Mouse (Mus musculus) CD4-positive, CD25-positive, alpha-beta regulatory T cell, adult 2 months (primary cell): ENCODE measurements at regions not wholly inside any gene's neighbourhood (a gene's known extent, or its start where the extent isn't known, plus 50 kb on each side); places are given as distances from the start of the nearest gene placed in this dataset.

ENCODE experiments used
- DNase-seq: peaks from one replicate; pipeline ENCODE4 v3.0.0-alpha.2; 2012; ENCODE audit warnings: low read depth, low spot score

GRCm38 (mm10) chr12:16268621-16269165 is 342.1 kb downstream of the Lpin1 start:
- DNase-seq, result no peak

DNA sequence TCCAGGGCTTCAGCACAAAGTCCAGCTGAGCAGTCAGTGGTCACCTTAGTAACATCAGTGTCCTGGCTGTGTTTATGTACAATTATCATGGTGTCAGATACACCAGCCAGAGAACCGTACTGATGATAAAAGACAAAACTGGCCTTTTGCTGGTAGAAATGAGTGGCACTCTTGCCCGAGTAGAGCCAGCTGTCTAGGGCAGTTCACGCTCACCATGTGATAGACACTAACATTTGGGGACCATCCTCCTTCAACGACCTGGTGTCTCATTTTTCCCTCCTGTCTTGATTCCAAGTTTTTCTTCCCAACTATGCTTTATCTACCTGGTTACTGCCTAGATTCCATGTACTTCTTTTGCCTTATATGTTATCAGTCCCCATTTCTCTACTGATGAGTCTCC is 349.3 kb downstream of the Lpin1 start:
- DNase-seq, result no peak

GRCm38 (mm10) chr12:16260981-16261380 is 349.8 kb downstream of the Lpin1 start:
- no peak for DNase-seq

DNA sequence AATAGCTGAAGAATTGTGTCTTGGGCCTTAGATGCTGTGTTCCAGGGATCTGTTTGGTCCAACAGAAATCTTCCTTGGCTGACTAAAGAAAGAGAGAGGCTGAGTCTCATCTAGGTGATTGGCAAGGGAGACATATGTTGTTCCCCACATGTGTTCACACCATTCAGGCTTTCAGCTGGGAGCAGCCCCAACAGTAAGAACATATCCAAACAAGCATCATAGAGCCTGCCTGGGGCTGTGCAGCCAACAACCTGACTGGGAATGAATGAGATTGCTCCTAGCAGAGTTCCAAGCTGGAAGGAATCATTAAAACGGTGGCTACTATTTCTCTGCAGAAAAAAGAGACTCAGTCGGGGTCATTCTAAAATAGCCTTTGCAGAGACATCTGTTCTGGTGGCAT is 350.3 kb downstream of the Lpin1 start:
- no peak for DNase-seq

DNA sequence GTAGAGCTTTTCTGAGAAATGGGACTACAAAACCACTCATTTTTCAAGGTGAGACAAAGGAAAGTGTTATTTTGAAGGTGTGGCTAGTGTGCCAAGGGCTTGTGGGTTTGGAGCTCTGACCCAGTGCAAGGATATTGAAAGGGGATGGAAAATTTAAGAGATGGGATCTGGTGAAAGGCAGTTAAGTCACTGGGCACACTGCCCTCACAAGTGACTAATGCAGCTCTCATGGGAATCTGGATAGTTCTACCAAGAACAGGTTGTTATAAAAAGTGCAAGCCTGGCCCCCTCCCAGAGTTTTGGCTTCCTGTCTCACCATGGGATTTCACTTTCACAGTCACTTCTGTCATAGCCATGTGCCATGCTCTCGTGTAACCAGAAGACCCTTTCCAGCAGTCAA is 360.1 kb downstream of the Lpin1 start:
- no peak for DNase-seq

DNA sequence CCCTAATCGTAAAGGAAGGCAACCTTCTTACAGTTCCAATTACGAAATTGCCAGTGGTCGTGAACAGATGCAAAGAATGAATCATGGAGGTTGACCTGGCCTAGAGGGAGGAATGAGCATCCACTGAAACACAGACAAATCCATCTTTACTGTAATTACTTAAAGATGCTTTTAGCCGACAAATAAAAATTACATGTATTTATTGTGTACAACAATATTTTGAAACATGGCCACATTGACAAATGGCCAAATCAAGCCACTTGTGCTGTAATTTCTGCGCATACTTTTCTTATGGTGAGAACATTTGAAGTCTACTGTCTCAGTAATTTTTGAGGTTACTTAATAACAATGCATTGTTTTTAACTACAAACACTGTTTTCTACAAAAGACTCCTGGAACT is 360.7 kb downstream of the Lpin1 start:
- no peak for DNase-seq

DNA sequence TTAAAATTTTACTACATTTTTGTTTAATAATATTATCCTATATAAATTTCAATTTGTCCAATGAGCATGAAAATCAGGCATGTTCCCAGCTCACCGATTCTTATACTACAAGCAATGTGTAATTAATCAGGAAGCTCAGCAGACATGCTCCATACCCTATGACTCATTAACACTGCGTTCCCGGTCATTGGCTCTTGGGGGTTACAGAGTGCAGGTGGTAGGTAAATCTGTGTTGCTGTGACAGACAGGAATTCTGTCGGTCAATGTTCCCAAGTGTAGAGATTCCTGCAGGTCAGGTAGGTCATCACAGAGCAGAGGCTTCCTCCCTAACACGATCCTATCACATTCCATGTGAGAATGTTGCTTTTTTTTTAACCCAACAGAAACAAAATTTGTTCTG is 371.0 kb downstream of the Lpin1 start:
- no peak for DNase-seq

- DNase-seq, result no peak
Observed at GRCm38 (mm10) chr12:16237498-16237897, 373.3 kb downstream of the Lpin1 start.

DNA sequence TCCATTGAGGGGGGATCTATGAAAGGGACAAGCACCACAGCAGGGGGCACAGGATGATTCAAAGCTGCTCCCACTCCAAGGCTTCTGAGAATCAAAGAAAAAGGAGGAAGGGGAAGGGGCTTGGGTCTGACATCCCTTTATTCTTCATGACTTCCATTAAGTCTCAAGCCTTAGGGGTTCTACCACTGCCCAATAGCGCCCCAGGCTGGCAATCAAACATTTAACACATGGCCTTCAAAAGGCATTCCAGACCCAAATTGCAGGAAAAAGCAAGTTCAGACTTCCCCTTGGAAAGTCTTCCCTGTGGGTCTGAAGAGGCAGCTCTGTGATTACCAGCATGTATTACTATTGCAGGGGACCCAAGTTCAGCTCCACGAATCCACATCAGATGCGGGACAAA is 377.2 kb downstream of the Lpin1 start:
- peak; percentile 45 for DNase-seq

- DNase-seq, result no peak
Observed at GRCm38 (mm10) chr12:16232828-16233227, 377.9 kb downstream of the Lpin1 start.

DNA sequence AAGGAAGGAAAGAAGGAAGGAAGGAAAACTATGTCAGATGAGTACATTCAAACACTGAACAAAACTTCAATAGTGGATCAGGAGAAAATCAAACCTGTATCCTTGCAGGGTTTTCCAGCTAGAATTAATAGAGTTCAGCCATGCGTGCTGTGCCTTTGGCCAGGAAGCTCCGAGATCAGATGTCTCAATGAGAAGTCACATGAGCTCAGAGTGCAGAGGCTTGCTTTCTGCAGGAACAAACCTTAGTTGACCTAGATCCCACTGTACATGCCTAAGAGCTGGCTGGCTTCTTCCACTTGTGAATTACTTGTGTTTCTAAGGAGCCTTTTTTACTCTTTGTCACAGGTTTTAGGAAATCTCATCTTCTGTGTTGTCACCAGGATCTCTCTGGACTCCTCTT is 378.7 kb downstream of the Lpin1 start:
- DNase-seq, result no peak

GRCm38 (mm10) chr12:16231093-16231492 is 379.7 kb downstream of the Lpin1 start:
- peak; percentile 56 for DNase-seq

GRCm38 (mm10) chr12:16225428-16225827 is 385.3 kb downstream of the Lpin1 start:
- DNase-seq, result no peak

GRCm38 (mm10) chr12:16222836-16223450 is 387.8 kb downstream of the Lpin1 start:
- no peak for DNase-seq

DNA sequence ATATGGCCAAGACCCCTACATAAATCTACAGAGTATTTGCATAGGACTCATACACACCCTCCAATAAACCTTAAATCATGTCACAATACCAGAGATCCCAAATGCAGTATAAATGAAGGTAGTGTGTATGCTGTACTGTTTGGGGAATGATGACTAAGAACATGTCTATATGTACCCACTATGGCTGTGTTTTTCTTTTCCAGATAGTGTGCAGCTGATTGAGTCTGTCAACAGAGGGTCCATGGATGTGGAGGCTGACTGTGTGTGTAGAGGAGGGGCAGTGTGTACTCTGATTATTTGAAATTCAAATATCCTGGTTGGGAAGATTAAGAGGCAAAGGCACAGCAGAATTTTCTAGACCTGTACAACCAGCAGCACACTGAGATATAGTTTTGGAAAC is 388.6 kb downstream of the Lpin1 start:
- DNase-seq, result no peak

DNA sequence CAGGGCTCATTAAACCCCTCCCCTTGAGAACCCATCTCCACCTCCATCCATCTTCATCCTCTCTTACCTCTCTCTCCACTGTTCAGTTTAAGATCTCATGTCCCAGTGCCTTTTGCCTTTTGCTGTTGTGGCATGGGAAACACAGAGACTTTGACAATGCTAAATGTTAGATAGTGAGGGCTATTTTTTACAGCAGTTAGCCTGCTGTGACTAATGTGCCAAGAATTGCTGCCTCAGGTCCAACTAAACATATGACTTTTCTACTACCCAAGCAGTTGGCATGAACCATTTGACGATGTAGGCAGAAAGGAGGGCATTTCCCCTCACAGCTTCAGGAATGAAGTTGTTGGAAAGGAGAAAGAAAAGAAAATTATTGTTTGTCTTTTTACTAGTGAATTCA is 389.6 kb downstream of the Lpin1 start:
- no peak for DNase-seq

DNA sequence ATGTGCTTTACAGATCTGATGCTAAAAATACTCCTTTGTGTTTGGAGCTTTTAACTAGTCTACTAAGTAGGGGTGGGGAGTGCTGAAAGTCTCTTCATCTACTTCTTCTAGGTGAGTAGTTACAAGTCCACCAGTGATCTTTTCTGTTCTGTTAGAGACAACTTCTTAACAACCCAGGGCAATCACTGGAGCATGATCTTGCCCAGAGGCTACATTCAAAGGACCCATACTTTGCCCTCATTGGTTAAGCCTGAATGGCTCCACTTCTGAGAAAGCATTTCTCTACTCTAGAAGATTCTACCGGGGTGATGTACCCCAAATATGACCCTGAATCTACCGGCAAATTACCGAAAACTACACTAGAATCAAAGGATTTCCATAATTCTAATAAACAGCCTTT is 390.2 kb downstream of the Lpin1 start:
- DNase-seq, result no peak

DNA sequence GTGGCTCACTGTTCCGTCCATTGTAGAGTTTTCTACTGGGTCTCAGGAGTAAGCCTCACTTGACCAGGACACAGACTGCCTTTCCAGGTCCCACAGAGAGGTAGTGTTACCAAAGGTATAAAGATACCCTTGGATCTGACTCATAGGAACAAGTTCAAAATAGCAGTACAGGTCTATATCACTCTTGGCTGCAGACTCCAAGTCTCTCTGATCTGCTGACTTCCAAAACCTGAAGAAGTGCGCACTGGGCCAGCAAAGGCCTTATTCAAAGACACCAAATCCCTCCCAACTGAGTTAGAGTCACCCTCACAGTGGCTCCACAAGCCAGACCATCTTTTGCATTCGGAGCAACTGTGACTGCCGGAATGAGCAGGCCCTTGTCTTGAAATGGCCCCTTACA is 391.9 kb downstream of the Lpin1 start:
- DNase-seq, result no peak

GRCm38 (mm10) chr12:16210553-16210952 is 393.8 kb upstream of the Trib2 start:
- DNase-seq, result peak; percentile 36

GRCm38 (mm10) chr12:16210111-16210510 is 393.4 kb upstream of the Trib2 start:
- no peak for DNase-seq

- DNase-seq, result no peak
Observed at GRCm38 (mm10) chr12:16204941-16205340, 388.2 kb upstream of the Trib2 start.

- no peak for DNase-seq
Observed at GRCm38 (mm10) chr12:16196917-16197316, 380.2 kb upstream of the Trib2 start.

DNA sequence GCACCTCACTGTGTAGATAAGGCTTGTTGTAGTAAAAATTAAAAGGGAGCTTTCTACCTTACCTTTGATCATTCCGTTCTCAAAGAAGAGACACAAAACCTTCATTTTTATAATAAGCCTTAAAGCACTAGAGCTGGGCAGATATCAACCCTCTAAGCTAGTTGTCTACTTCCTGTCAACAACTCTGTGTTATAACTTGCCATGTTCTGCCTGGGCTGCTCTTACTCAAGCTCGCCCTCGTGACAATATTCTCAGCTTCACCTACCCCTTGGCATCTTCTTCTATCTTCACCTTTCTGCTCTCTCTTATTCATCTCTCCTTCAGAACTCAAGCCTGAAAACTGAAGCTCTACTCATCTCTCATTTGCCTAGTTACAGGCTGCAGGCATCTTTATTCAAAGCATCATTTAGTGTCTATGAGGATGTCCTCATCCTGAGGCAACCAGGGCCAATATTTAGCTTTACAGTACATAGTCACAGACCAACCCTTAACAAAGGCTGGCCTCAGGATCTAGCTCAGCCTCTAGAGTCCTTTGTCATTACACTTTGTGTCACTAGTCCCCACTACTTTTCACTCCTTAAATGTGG is 375.2 kb upstream of the Trib2 start:
- peak; percentile 53 for DNase-seq

DNA sequence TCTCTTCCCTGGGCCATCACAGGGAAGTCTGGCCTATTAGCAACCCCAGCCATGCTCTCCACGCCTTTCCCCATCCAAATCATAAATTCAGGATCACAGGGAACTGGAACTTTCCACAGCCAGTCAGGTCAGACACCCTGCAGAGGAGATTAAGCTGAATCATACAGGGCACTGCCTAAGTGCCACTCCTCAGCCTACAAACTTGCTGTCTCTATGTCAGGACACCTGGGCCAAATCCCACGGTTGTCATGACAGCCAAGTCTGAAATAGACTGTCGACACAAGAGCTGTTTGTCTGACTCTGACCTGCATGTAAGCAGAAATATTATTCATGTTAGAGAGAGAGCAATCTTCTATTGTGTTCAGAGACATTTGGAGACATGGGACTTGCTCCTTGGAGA is 374.0 kb upstream of the Trib2 start:
- peak; percentile 25 for DNase-seq
